Mouse (Mus musculus) MEL (cell line): ENCODE results near the gene Cd101.

Experiments used
- EP300 ChIP-seq, 2 experiments: IDR thresholded peaks; 2 replicates each; pipeline ENCODE4 v1.6.1; 2011; ENCODE audit warnings: improper control_type of control experiment in 2 of 2, low read length in 2 of 2, low read depth in 1 of 2, mild to moderate bottlenecking in 1 of 2
- GATA1 ChIP-seq: IDR thresholded peaks from 2 replicates; pipeline ENCODE4 v1.6.1; 2011; ENCODE audit warnings: low read depth, low read length, improper control_type of control experiment
- MAFK ChIP-seq: IDR thresholded peaks from 2 replicates; pipeline ENCODE4 v1.6.1; 2011; ENCODE audit warnings: low read depth, mild to moderate bottlenecking, low read length, improper control_type of control experiment, borderline replicate concordance
- MAX ChIP-seq: IDR thresholded peaks from 2 replicates; pipeline ENCODE4 v1.6.1; 2011; ENCODE audit warnings: low read length, improper control_type of control experiment
- MAZ ChIP-seq: IDR thresholded peaks from 2 replicates; pipeline ENCODE4 v1.6.1; 2012; ENCODE audit warnings: low read depth, mild to moderate bottlenecking, inconsistent platforms, low read length, improper control_type of control experiment
- MEF2A ChIP-seq: IDR thresholded peaks from 2 replicates; pipeline ENCODE4 v1.6.1; 2014; ENCODE audit warnings: low read depth, mild to moderate bottlenecking, inconsistent platforms, low read length, improper control_type of control experiment; ENCODE audit not compliant: poor library complexity, insufficient replicate concordance, severe bottlenecking; ENCODE audit errors: extremely low read depth
- POLR2A ChIP-seq, 2 experiments: IDR thresholded peaks; 2 replicates each; pipeline ENCODE4 v1.6.1; 2011 to 2012; ENCODE audit warnings: low read length in 2 of 2, mild to moderate bottlenecking in 2 of 2, control low read depth in 1 of 2, improper control_type of control experiment in 1 of 2, low read depth in 1 of 2, moderate library complexity in 1 of 2; ENCODE audit not compliant: control insufficient read depth in 1 of 2, insufficient read depth in 1 of 2, poor library complexity in 1 of 2
- POLR2AphosphoS5 ChIP-seq: IDR thresholded peaks from 2 replicates; pipeline ENCODE4 v1.6.1; 2012; ENCODE audit warnings: low read depth, borderline replicate concordance, mild to moderate bottlenecking, inconsistent platforms, low read length, moderate library complexity, mixed read lengths
- RCOR1 ChIP-seq: IDR thresholded peaks from 2 replicates; pipeline ENCODE4 v1.6.1; 2012; ENCODE audit warnings: low read depth, mild to moderate bottlenecking, inconsistent platforms, low read length, improper control_type of control experiment
- SMC3 ChIP-seq: IDR thresholded peaks from 2 replicates; pipeline ENCODE4 v1.6.1; 2011; ENCODE audit warnings: low read depth, low read length, improper control_type of control experiment
- TCF12 ChIP-seq: IDR thresholded peaks from 2 replicates; pipeline ENCODE4 v1.6.1; 2014; ENCODE audit warnings: low read depth, mild to moderate bottlenecking, inconsistent platforms, low read length, improper control_type of control experiment, moderate library complexity
- USF2 ChIP-seq, 2 experiments: IDR thresholded peaks; 2 replicates each; pipeline ENCODE4 v1.6.1; 2011 to 2012; ENCODE audit warnings: improper control_type of control experiment in 2 of 2, low read length in 2 of 2, borderline replicate concordance in 1 of 2, inconsistent platforms in 1 of 2, low read depth in 1 of 2, mild to moderate bottlenecking in 1 of 2; ENCODE audit not compliant: insufficient read depth in 1 of 2
- ZKSCAN1 ChIP-seq: IDR thresholded peaks from 2 replicates; pipeline ENCODE4 v1.6.1; 2012; ENCODE audit warnings: low read depth, mild to moderate bottlenecking, inconsistent platforms, low read length, improper control_type of control experiment, moderate library complexity

- no peak for TF ChIP-seq GATA1
- no peak for TF ChIP-seq TCF12
- no peak for TF ChIP-seq MAZ
- no peak for TF ChIP-seq SMC3
- no peak for TF ChIP-seq EP300 (IDR thresholded peaks at IDR 0.05; ENCODE audit: low read depth in 1 of 2, low read length in 2 of 2)
- TF ChIP-seq MAX, result no peak
- TF ChIP-seq MAFK, result no peak
- TF ChIP-seq RCOR1, result no peak
- no peak for TF ChIP-seq POLR2AphosphoS5
- TF ChIP-seq POLR2A (IDR thresholded peaks at IDR 0.05; ENCODE audit: control insufficient read depth in 1 of 2, insufficient read depth in 1 of 2, low read depth in 1 of 2, low read length in 2 of 2, poor library complexity in 1 of 2), result no peak
- TF ChIP-seq USF2 (IDR thresholded peaks at IDR 0.05; ENCODE audit: borderline replicate concordance in 1 of 2, insufficient read depth in 1 of 2, low read depth in 1 of 2, low read length in 2 of 2), result no peak
- no peak for TF ChIP-seq ZKSCAN1
- no peak for TF ChIP-seq MEF2A
Measured at GRCm38 (mm10) chr3:100954616-100955015, 74.7 kb downstream of the Cd101 start.
